Mouse (Mus musculus) T-cell, adult 2 months (primary cell): ENCODE measurements at regions not wholly inside any gene's neighbourhood (a gene's known extent, or its start where the extent isn't known, plus 50 kb on each side); places are given as distances from the start of the nearest gene placed in this dataset.

Experiments used
- DNase-seq: peaks from one replicate; pipeline ENCODE4 v3.0.0; 2022; ENCODE audit warnings: low spot score

DNA sequence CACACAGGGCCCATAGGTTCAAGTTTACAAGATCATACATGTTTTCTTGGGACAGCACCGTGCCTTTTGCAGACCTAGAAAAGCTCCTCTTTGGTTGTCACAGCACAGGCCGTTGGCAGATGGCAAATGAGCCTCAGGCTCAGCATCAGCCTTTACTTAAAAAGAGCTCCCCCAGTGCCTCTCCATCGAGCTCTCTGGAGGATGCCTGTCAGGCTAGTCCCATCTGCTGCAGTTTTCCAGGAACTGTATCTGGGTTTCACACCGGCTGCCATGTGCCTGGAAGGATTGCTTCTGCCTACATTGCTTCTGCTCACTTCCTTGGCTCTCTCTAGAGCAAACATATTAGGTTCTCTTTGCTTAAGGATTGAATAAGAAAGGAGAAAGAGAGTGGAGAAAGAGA, 695.1 kb upstream of the Kirrel3 start:
- no peak for DNase-seq

DNA sequence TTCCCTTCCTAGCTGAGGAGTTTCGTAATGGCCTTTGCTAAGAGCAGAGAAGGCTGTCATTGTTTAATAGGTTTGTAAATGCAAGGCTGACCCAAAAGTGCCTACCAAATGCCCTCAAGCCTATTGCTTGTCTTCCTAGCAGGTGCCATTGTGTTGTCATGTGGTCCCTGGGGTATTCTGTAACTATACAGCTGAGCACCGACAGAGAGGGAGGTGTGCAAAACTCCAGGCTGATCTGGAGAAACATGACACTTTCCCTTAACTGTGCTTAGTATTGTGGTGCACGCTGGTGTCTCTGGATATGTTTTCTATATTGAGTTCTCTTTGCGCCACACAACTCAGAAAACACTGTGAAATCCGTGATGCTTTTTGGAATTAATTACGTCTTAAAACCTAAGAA, 685.4 kb upstream of the Kirrel3 start:
- no peak for DNase-seq

DNA sequence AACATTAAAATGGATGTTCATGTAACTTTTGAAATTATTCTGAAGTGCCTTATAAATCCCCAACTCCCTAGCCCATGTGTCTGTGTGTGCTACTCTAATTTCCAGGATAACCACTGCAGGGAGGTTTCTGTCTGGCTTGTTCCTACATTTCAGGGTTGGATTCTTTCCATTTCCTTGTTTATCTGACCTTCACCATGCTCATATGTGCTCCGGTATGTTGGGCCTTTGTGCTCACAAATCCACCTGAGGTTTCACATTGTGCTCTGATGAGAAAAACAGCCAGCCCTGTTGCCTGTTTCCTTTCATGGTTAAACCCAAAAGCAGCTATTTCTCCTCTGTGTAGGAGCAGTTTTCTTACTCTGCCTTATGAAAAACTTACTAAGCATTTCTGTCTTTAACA, 684.9 kb upstream of the Kirrel3 start:
- DNase-seq, result no peak

DNA sequence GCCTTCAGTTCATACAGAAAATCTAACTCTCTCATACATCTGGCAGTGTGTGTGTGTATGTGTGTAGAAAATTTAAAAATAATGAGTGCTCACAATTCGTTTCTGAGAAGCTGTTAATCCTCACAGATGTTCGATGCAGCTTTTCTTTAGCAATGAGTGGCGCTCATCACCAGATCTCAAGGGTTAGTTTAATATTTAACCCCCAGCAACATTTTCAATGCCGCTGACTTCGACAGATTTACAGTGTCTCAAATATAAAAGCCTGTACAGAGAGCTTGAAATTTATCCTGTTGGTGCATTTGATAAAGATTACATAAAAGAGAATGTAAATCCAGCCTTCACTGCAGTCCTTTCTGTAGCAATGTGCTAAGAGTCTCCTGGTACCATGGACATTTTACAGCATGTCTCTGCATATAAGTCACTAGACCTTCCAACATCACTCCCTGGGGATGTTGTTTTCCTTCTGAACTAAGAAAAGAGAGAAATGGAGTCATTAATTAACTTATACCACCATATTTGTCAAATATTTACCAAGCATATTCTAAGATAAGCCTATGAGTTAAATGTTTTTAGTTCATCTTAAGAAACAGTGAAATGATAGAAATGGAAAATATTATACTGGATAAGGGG, 670.8 kb upstream of the Kirrel3 start:
- no peak for DNase-seq

DNA sequence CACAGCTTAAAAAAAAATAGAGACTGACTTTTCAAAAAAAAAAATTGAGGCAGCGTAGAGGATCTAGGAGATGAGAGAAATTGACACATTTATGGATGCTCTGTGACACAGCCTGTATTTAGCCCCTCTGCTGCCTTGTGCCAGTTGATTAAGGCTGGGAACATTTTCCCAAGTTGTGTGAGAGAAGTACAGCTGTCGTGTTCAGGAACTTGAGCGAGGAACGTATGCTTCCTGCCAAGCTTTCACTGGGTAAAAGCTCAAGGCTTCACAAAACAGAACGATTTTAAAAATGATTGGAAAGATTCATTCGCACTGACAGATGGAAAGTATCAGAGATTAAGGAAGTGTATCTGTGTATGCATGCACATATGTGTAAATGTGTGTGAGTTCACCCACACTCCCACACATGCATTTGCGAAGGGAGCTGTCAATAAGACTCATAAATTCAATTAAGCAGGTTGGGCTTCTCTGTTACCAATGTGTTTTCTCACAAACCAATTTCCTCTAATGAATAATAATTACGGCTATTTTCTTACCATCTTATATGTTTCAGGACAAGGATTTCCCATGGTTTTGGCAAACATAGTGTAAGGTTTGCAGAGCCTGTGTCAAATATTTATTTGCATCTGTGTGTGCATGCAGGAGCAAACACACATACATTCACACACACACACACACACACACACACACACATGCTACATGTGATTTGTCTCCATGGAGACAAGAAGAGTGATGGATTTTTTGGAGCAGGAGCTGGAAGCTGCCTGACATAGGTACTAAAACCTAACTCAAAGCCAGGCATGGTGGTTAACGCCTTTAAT, 662.9 kb upstream of the Kirrel3 start:
- DNase-seq, result no peak

DNA sequence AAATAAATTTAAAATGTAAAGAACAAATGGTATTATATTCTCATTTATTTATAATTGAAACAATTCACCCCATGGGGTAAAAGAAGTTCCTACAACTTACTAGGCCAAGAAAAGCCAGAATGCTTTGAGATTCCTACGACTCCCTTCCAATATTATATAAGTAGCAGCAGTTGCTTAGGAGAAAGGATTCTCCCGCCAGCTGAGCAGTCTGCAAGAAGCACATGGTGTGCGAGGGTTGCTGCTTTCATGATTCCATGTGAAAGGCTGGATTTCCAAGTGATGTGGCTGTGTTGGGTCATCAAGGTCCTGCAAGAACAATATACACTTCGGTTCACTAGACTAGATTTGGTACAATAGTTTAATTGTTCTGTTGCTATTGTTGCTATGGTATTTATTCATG, 659.6 kb upstream of the Kirrel3 start:
- DNase-seq, result no peak

DNA sequence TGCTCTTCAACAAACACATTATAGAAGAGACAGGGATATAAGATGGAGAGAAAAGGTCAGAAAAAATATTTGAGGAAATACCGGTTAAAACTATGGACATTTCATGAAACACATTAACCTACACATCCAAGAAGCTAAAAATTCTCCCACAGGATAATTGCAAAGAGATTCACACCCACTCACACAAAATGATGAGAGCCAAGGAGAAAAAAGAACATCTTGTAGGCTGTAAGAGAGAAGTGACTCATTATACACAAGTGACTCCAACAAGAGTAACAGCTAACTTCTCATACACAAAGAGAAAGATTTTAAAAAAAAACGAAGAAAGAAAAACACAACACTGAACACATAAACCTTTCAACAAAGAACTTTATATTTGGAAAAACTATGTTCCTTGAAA, 658.3 kb upstream of the Kirrel3 start:
- DNase-seq, result no peak

DNA sequence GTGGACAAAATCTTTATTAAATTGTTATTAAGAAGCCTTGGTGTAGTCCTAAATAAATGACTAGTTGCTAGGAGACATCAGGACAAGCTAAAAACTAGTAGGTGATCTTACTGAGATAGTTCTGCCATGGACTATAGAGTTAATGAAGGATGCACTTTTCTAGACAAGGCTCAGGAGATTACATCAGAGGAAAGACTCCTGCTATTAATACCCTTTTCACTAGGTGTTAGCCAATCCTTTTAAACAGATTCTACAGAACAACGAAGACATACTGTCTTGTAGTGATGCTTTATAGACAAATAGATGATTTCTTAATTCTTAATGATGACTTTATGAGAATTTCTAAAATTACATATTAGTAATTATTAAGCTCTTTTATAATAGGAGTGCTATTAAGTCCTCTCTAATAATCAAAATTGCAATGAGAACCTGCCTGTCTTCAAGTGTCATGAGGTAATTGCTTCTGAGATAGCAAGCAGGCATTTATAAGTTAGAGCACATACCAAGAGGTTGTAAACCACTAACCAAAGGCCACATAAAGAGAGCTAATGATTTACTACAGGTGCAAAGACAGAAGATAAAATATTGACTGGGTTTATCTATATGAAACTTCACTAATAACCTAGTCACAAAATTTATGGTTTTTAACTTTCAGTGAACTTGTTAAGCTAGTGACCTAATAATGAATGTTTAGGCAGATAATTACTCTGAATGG, 647.9 kb upstream of the Kirrel3 start:
- no peak for DNase-seq

DNA sequence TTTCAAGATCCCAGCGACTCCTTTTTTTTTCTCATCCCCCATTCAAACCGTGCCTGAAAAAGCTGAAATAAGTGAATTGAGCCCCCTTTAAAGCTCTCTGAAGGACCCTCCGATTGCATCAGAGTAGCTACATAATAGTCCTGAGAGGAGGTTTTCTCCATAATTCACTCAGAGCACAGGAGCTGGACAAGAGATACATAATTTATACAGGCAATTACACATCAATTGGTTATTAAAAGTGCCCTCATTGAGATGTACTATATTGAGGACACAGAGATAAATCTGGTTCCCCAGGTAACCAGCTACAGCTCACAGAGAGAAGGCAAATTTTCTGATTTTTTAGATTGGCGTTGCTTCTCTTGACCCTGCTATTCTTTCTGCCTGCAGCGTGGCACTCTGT, 636.1 kb upstream of the Kirrel3 start:
- DNase-seq, result no peak

DNA sequence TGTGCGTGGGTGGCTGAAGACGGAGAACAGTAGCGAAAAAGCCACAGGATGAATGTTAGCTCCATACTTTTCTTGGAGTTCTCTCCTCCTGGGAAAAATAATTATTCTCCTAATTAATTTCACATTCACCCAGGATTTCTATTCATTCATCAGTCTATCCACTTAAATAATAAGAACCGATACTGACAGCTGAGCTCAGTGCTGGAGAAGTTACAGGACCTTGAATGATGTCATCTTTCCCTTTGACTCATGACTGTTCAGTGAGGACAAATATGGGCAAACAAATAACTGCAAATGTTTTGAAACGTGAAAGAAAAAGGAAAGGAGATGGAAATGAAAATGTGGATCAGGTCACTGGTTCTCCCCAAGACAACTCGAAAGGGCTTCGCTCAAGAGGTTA, 635.7 kb upstream of the Kirrel3 start:
- DNase-seq, result no peak

DNA sequence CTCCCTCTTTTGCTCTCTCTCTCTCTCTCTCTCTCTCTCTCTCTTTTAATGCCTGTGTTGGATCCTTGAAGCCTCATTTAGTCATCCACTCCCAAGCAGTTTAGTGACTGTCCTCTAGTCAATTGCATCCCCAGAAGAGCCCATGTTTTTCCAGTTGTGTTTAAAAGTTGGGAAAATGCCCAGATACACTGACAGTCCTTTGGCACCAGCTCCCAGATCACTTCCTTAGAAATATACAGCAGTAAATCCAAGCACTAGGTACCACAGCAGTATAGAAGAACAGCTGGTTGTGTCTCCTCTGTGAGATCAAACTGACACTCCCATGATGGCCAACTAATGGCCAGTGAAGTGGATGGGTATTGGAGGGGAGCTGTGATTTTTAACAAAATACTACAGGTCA, 634.7 kb upstream of the Kirrel3 start:
- DNase-seq, result no peak

DNA sequence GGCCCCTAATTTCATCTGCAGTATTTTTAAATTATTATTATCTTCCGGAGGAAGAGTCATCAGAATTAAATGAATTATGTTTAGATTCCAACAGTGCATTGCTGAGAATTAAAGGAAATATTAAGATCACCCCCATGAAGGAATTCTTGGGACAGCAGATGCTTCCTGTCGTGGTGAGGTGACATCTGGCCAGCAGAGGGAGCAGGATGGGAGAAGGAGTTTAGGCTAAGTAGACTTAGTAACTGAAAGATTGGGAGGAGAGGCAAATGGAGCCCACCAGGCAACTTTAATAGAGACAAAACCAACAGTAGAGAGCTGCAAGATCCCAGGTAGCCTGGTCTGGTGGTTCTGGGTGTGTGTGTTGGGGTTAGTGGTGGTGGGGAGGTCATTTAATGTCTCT, 629.5 kb upstream of the Kirrel3 start:
- no peak for DNase-seq

DNA sequence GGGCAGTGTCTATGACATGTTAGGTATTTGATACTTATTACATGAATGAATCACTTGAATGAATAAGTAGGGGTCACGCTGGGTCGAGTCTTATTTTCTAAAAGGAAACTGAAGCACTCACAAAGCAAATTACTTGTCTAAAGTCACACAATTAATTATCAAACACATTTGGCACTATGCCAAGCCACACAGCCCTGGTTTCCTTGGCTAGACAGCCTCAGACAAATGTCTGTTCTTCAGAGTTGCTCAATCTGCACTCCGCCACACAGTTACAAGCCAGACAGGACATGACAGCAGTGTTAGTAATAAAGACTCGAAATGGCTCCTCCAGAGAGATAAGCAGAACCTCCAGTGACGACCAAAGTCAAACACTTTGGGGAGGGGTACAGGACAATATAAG, 627.2 kb upstream of the Kirrel3 start:
- DNase-seq, result no peak

DNA sequence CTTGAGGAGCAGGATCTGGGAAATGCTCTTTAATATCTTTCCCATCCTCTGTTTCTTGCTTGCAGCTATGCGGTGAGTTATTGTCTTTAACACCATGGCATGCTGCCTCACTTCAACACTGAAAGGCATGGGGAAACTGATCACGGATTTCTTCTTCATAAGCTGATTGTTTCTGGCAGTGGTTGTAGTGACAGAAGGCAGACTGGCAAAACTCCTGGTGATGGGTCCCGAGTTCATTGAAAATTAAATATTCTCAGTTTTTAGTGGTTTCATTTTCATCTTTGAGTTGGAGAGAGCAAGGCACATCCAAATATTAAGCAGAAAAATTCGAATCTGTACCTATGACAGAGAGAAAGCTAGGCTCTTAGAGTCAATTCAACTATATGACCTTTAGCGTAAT, 617.0 kb upstream of the Kirrel3 start:
- no peak for DNase-seq

DNA sequence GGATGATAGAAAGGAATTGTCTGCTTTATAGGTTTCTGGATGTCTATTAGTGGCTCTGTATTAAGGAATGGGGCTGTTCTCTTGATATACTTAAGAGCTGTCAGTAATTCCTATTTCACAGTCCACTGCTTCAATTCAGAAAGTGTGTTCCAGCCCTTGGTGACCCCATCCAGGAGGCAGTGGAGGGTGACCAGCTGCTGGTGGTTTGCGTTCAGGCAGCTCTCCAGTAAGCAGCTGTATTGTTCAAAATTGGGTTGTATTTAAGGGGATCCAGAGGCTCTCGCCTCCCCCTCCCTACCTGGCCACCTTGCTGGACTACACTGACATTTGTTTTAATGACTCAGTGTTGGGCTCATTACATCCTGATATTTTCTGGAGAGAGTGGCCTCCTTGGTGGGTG, 598.4 kb upstream of the Kirrel3 start:
- no peak for DNase-seq

DNA sequence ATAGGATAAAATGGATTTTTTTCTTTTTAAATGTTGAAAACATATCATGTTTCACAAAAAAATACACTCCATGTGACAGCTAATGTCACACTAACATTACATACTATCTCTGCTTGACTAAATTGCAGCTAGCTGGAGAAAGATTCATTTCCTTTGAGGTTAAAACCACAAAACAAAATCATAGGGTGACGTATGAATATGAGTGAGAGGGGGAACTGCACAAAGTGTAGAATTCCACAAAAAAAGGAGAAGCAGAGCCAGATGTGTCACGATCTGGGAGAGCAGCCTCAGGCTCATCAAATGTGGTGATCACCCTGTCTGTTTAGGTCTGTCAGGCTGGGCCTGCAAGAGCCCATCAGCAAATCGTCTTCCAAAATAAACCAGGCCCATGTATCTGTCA, 593.7 kb upstream of the Kirrel3 start:
- DNase-seq, result no peak

DNA sequence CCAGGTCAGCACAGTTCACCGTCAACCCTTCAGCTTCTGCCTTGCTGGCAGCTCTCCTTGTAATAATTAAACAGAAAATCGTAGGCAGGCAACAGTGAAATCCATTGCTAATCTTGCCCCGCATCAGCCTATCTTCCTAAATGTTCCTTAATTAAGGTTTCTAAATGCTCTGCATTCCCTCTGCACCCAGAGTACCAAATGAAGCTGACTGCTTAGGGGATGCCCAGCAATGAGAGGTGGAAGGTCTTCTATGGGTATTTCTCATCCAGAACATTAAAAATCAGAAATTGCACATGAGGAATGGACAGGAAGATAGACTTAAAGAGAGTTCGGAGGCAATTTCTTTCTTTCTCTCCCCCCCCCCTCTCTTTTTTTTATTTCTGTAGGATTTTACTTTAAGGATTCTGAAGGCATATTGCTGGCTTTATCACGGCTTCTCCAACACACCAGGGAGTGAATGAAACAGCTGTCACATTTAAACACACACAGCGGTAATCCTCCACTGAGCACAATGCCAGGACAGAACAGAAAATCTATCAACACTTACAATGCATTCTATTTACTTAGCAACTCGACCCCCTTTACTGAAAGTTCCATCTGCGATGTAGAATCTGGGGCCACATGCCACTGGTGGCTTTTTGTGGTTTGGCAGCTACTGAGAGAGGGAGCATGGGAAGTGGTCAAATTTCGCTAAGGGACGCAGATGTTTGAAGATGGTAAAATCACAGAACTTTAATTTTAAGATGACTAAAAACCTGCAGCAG, 584.2 kb upstream of the Kirrel3 start:
- DNase-seq, result no peak

DNA sequence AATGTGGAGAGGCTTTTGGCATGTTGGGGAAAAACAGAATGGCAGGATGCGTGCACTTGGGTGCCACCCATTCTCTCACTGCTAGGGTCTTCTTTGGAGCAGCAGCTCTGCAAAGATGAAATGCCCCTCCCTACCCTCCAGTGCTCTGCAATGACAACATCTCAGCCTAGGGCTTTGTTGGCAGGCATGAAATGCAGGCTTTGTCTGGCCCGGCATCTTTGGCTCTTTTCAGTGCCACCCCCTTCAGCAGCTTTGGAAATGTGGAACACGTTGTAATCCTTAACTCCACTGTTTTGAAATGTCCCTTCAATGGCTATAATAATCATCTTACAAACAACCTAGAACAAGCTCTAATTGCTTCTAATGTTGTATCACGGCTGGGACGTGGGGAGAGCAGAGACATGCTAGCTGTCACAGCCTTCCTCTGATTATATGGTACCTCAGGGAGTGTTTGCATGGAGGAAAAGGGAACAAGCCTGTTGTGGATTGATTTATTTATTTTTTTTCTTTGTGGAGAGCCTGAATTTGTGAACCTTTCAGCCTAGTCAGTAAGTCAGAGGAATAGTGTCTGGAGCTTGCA, 581.6 kb upstream of the Kirrel3 start:
- no peak for DNase-seq

DNA sequence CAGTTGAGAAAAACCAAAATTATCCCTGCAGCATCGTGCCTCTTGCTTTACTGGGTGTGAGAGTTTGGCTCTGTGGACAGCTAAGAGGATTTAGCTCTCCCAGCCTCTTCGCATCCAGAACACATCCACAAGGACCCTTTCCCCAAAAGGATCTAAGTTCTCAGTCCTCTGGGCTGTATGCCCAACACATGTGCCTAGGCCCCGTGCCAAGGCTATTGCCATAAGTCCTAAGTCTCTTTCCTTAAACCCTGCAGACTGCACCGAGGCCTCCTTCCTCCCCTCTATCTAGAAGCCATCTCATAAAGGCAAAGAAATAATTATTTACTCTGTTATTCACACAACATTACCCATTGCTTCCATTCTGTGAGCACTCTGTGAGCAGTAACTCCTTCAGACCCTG, 570.8 kb upstream of the Kirrel3 start:
- DNase-seq, result no peak

DNA sequence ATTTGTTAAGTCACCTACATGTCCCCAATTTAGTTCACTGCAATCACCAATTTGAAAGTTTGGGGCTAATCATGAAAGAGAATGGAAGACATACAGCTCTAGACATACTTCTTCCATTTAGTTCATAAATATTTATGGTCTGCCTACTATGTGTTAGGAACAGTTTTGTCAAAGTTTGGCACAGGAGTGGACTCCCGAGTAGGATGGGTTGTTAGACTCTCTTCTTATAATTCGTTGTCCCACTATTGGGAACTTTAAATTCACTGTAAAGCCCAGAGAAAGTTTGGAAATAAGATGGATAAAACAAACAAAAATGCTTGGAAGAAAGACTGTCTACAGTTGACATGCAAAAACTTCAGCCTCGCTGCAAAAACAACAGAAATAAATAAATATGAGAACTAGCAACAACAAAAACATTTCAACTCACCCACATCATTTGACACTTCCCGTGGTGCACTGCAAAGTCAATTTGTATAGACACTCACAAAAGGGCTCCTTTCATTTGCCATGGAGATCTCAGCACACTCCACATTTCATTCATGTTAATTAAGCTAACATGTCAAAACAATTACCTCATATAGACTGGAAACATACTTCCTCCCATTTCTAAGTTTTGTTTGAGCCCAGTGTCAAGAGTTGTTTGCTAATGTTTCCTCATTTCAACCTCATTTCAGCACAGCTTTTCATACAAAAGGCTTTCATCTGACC, 570.2 kb upstream of the Kirrel3 start:
- DNase-seq, result no peak

DNA sequence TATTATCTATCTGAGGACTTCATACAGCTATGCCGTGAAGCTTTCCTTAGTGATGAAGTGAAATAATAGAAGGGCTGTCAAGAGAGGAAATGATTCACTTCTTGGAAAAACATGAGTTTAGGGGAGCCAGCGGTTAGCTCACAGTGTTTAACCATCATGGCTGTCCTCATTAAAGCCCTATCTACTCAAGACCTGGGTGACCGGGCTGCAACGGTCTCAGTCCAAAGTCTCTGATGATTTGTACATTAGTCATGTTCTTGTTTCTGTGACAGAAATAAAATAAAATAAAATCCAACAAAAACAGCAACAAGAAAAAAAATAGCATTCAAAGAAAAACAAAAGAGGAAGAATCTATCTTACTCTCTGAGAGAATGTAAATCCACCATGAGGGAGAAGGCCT, 555.4 kb upstream of the Kirrel3 start:
- DNase-seq, result no peak

DNA sequence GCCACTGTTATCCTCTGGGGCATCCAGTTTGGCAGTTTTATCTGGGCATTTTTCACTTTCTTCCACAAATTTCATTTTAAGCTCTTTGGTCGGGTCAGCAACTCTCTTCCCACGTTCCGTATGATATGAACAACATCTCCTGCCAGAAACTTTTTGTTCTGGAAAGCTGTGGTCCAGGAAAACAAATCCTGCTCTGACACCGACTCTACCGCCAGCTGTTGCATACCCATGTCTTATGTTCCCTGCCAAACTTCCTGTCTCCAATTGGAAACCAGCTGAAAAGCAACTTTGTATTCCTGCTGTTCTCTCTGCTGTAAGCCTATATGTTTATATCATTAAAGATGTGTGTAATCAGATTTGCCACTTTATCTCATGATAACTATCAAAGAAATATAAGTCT, 551.6 kb upstream of the Kirrel3 start:
- DNase-seq, result no peak
